Mouse (Mus musculus) ES-Bruce4 (cell line): ENCODE data around the gene E2f4.
"Not testable (repeated sequence)": the region's sequence is repeated elsewhere in the genome, so short reads cannot be mapped to it uniquely, and the experiment has no call there.

Source experiments
- CTCF ChIP-seq: IDR thresholded peaks from one replicate; pipeline ENCODE4 v1.8.1; 2011; ENCODE audit warnings: low read depth, low read length
- EP300 ChIP-seq: IDR thresholded peaks from 2 replicates; pipeline ENCODE4 v1.6.1; 2011; ENCODE audit warnings: low read depth, low read length; ENCODE audit not compliant: insufficient read depth
- POLR2A ChIP-seq: IDR thresholded peaks from one replicate; pipeline ENCODE4 v1.8.1; 2011; ENCODE audit warnings: low read length; ENCODE audit not compliant: insufficient read depth

- TF ChIP-seq CTCF, EP300, POLR2A: not testable (repeated sequence)
Measured at GRCm38 (mm10) chr8:105291802-105292201, 5.7 kb upstream of the E2f4 start.
